Mouse (Mus musculus) heart, postnatal 0 days (tissue): ENCODE measurements around the gene Fam193a.

ENCODE experiments used
- CTCF ChIP-seq: IDR thresholded peaks from 2 replicates; pipeline ENCODE4 v1.5.1; 2016; ENCODE audit warnings: antibody characterized with exemption, control low read depth, low read depth
- EP300 ChIP-seq: IDR thresholded peaks from 2 replicates; pipeline ENCODE4 v1.6.1; 2016; ENCODE audit warnings: antibody characterized with exemption, low read depth

- TF ChIP-seq CTCF (no peak), EP300 (no peak)
Observed at GRCm38 (mm10) chr5:34410819-34411218, 41.1 kb downstream of the Fam193a start.
